In the genomic region with DNA sequence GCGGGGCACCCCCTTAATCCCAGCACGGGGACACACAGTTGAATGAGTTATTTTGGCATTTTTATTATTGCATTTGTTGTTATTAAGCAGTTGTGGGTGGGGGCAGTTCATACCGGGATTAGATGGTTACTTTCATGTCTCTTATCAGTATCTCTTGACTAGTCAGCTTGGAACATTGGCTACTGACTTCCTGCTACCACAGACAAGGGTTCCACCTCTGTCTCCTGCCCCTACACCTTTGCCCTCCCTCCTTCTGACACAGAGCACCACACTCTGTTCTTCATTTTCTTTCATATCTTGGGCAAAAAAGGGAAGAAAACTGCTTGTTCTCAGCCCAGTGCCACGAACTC, we compare ENCODE assay signal across 14 mouse cellular contexts.
DNase-seq lines count a peak whose midpoint lies in the region; ATAC-seq lines count a peak whose summit lies in the region.
"Had no signal": no experiment of that assay in that cellular context is flagged by ENCODE, and none has a peak within 500 bp of the region (broad histone marks: within the 10 kb centered on the region; RNA-seq: fewer than 3 reads in every experiment).

No protein-coding gene starts in this region.

- H3K4me1 ChIP-seq in kidney, embryonic 15.5 days: peaks cover 16% of the 10 kb centered on the region
- H3K4me1 ChIP-seq: embryonic facial prominence, embryonic 13.5 days; embryonic facial prominence, embryonic 15.5 days had no signal

- 50% methylated on average over 4 of the region's 4 CpGs for WGBS in kidney, embryonic 15.5 days

- H3K9ac ChIP-seq in kidney, embryonic 15.5 days: no peak overlapping the region
- H3K9ac ChIP-seq: embryonic facial prominence, embryonic 13.5 days; embryonic facial prominence, embryonic 15.5 days had no signal

- no peaks in the 10 kb centered on the region for H3K27me3 ChIP-seq in kidney, embryonic 15.5 days
- H3K27me3 ChIP-seq: embryonic facial prominence, embryonic 13.5 days; embryonic facial prominence, embryonic 15.5 days had no signal

- H3K4me3 ChIP-seq in kidney, embryonic 15.5 days (replicated peaks): no peak overlapping the region
- H3K4me3 ChIP-seq: embryonic facial prominence, embryonic 13.5 days; embryonic facial prominence, embryonic 15.5 days; erythroblast, embryonic 14.5 days had no signal

- no peak for ATAC-seq in kidney, embryonic 15.5 days (replicated peaks; ENCODE audit: low FRiP score)

- peak; percentile 19 for DNase-seq in heart, adult 11 months
- DNase-seq in heart, adult 8-10 months (ENCODE audit: low spot score): no peak
- no peak for DNase-seq in kidney, adult 18-20 months
- peak; percentile 93 for DNase-seq in 3T3-L1 (ENCODE audit: low read depth, low spot score)
- DNase-seq in cerebellum, postnatal 36 days: no peak
- DNase-seq: adrenal gland, adult 8-10 months; cerebellum, adult 11-12 months; cerebellum, adult 9-10 months had no signal

- H3K27ac ChIP-seq in kidney, embryonic 15.5 days: peak overlapping the region; percentile 84
- H3K27ac ChIP-seq: embryonic facial prominence, embryonic 13.5 days; embryonic facial prominence, embryonic 15.5 days had no signal

- H3K4me2 ChIP-seq in kidney, embryonic 15.5 days: no peak overlapping the region

- no peaks in the 10 kb centered on the region for H3K36me3 ChIP-seq in kidney, embryonic 15.5 days
- H3K36me3 ChIP-seq: embryonic facial prominence, embryonic 13.5 days; embryonic facial prominence, embryonic 15.5 days; forebrain, embryonic 10.5 days; forebrain, embryonic 12.5 days had no signal

- no peaks in the 10 kb centered on the region for H3K9me3 ChIP-seq in kidney, embryonic 15.5 days (replicated peaks)

Comparison
In these comparisons a context has a peak if more than half of its experiments do, and no peak if none do; other contexts are left out.
1. DNase-seq: peak in heart, adult 11 months (single experiment) and 3T3-L1 (single experiment); none in heart, adult 8-10 months (single experiment), kidney, adult 18-20 months (single experiment) and cerebellum, postnatal 36 days (0 of 2).